ENCODE assay signal across 9 mouse cellular contexts in genomic region chr2:91946836-91947235, GRCm38 (mm10). TPM values are rescaled to one million over a fixed set of nuclear protein-coding genes. Genes with fewer than 3 reads are reported as not detected.
DNase-seq lines count a peak whose midpoint lies in the region; ATAC-seq and TF ChIP-seq lines count a peak whose summit lies in the region.
"Had no signal": no experiment of that assay in that cellular context is flagged by ENCODE, and none has a peak within 500 bp of the region (broad histone marks: within the 10 kb centered on the region; RNA-seq: fewer than 3 reads in every experiment).

No protein-coding gene starts in this region.

- no peaks in the 10 kb centered on the region for H3K9me3 ChIP-seq in heart, embryonic 10.5 days
- no peaks in the 10 kb centered on the region for H3K9me3 ChIP-seq in liver, embryonic 12.5 days (replicated peaks)

- DNase-seq in kidney, postnatal 10 days: peak; percentile 62
- no peak for DNase-seq in kidney, adult 2 months
- peak; percentile 34 for DNase-seq in brain, embryonic 14.5 days (ENCODE audit: low read depth)
- DNase-seq in heart, embryonic 10.5 days (ENCODE audit: low spot score): no peak
- DNase-seq in right cerebral cortex, postnatal 36 days (ENCODE audit: low spot score in 2 of 2): no peak
- DNase-seq: midbrain, embryonic 14.5 days had no signal

- H3K27ac ChIP-seq in kidney, adult 2 months (ENCODE audit: insufficient read depth, low read depth, low read length): no peak overlapping the region
- H3K27ac ChIP-seq in heart, embryonic 10.5 days: peak overlapping the region; percentile 96
- H3K27ac ChIP-seq in liver, embryonic 12.5 days: peak overlapping the region; percentile 94

- peaks cover 14% of the 10 kb centered on the region for H3K4me1 ChIP-seq in kidney, adult 2 months (ENCODE audit: control insufficient read depth, insufficient read depth, low read length)
- H3K4me1 ChIP-seq in heart, embryonic 10.5 days: peaks cover 93% of the 10 kb centered on the region
- peaks cover 83% of the 10 kb centered on the region for H3K4me1 ChIP-seq in liver, embryonic 12.5 days

- H3K36me3 ChIP-seq in kidney, adult 2 months (ENCODE audit: control insufficient read depth, insufficient read depth, low read length): no peaks in the 10 kb centered on the region
- peaks cover 33% of the 10 kb centered on the region for H3K36me3 ChIP-seq in heart, embryonic 10.5 days
- peaks cover 44% of the 10 kb centered on the region for H3K36me3 ChIP-seq in liver, embryonic 12.5 days

- peak; percentile 17; the same call in 1 of the 2 replicates for ATAC-seq in liver, embryonic 12.5 days
- no peak for ATAC-seq in erythroid progenitor cell, adult 5-6 weeks (replicated peaks; ENCODE audit: low FRiP score, poor library complexity, severe bottlenecking)

- TF ChIP-seq CTCF in kidney, adult 2 months (conservative IDR thresholded peaks at IDR 0.05; ENCODE audit: insufficient read depth, insufficient read length, low read depth, low read length): no peak
- TF ChIP-seq CTCF in brain, embryonic 14.5 days (IDR thresholded peaks at IDR 0.05; ENCODE audit: borderline replicate concordance, extremely low read depth, insufficient read depth, insufficient read length): no peak

- no peak overlapping the region for H3K4me3 ChIP-seq in kidney, adult 2 months (ENCODE audit: insufficient read depth, low read depth, low read length)
- no peak overlapping the region for H3K4me3 ChIP-seq in heart, embryonic 10.5 days
- H3K4me3 ChIP-seq in liver, embryonic 12.5 days: peak overlapping the region; percentile 63

- no peaks in the 10 kb centered on the region for H3K27me3 ChIP-seq in kidney, adult 2 months (replicated peaks; ENCODE audit: control insufficient read depth, insufficient read depth, low read length)
- H3K27me3 ChIP-seq in heart, embryonic 10.5 days (ENCODE audit: insufficient read depth, poor library complexity, severe bottlenecking): no peaks in the 10 kb centered on the region
- no peaks in the 10 kb centered on the region for H3K27me3 ChIP-seq in liver, embryonic 12.5 days (replicated peaks)

- 47% methylated on average over 6 of the region's 6 CpGs for WGBS in kidney, adult 2 months
- WGBS in heart, embryonic 10.5 days: 47% methylated on average over 6 of the region's 6 CpGs
- 26% methylated on average over 6 of the region's 6 CpGs for WGBS in liver, embryonic 12.5 days (ENCODE audit: insufficient replicate concordance)

- H3K9ac ChIP-seq in liver, embryonic 12.5 days: peak overlapping the region; percentile 88

- H3K4me2 ChIP-seq in liver, embryonic 12.5 days: peak overlapping the region; percentile 85

- TF ChIP-seq POLR2A in kidney, adult 2 months (IDR thresholded peaks at IDR 0.05; ENCODE audit: low read depth, low read length): no peak
- TF ChIP-seq POLR2A in brain, embryonic 14.5 days (IDR thresholded peaks at IDR 0.05; ENCODE audit: borderline replicate concordance, extremely low read depth, insufficient read depth, insufficient read length, poor library complexity, severe bottlenecking): no peak

RNA-seq across cellular contexts. Expression of gene Gm9821, which starts 1.3 kb away (rescaled TPM):
- not detected in 2 replicates for polyA plus RNA-seq in kidney, adult 2 months (2012; rRNA removed)
- polyA plus RNA-seq in brain, embryonic 14.5 days (2012; rRNA removed): not detected in 2 replicates
- 1.9 and 3.0 TPM in 2 replicates for polyA plus RNA-seq in heart, embryonic 10.5 days (2016; fragmentation: Nextera tagmentation; extraction: Ambion mirVana)
- polyA plus RNA-seq in liver, embryonic 12.5 days (2016; fragmentation: Nextera tagmentation; extraction: Ambion mirVana): 2.3 and 2.5 TPM in 2 replicates
- total RNA-seq in erythroid progenitor cell, adult 5-6 weeks (2015; ENCODE audit: low replicate concordance): not detected in 2 replicates
- 0.13 TPM in 1 of 2 replicates, not detected in the other for total RNA-seq in erythroid progenitor cell, adult 5-6 weeks (2017; ENCODE audit: low replicate concordance)
- total RNA-seq: layer of hippocampus, adult 8-10 months had no signal

RNA-seq across cellular contexts. Expression of gene Mdk, which starts 14.7 kb away (rescaled TPM):
- 76.0 and 80.1 TPM in 2 replicates for polyA plus RNA-seq in kidney, adult 2 months (2012; rRNA removed)
- polyA plus RNA-seq in brain, embryonic 14.5 days (2012; rRNA removed): 198 and 297 TPM in 2 replicates
- polyA plus RNA-seq in heart, embryonic 10.5 days (2016; fragmentation: Nextera tagmentation; extraction: Ambion mirVana): 1,001 and 1,694 TPM in 2 replicates
- 137 and 140 TPM in 2 replicates for polyA plus RNA-seq in liver, embryonic 12.5 days (2016; fragmentation: Nextera tagmentation; extraction: Ambion mirVana)
- not detected in 2 replicates for total RNA-seq in erythroid progenitor cell, adult 5-6 weeks (2015; ENCODE audit: low replicate concordance)
- total RNA-seq in erythroid progenitor cell, adult 5-6 weeks (2017; ENCODE audit: low replicate concordance): not detected in 2 replicates

RNA-seq across cellular contexts. Expression of gene Chrm4, which starts 19.8 kb away (rescaled TPM):
- 0.11 TPM in 1 of 2 replicates, not detected in the other for polyA plus RNA-seq in kidney, adult 2 months (2012; rRNA removed)
- 2.0 and 2.5 TPM in 2 replicates for polyA plus RNA-seq in brain, embryonic 14.5 days (2012; rRNA removed)
- 0.16 and 0.57 TPM in 2 replicates for polyA plus RNA-seq in heart, embryonic 10.5 days (2016; fragmentation: Nextera tagmentation; extraction: Ambion mirVana)
- 0.17 TPM in 1 of 2 replicates, not detected in the other for polyA plus RNA-seq in liver, embryonic 12.5 days (2016; fragmentation: Nextera tagmentation; extraction: Ambion mirVana)
- 1.3 TPM in 1 of 2 replicates, not detected in the other for total RNA-seq in erythroid progenitor cell, adult 5-6 weeks (2015; ENCODE audit: low replicate concordance)
- not detected in 2 replicates for total RNA-seq in erythroid progenitor cell, adult 5-6 weeks (2017; ENCODE audit: low replicate concordance)

RNA-seq across cellular contexts. Expression of gene Dgkz, which starts 28.8 kb away (rescaled TPM):
- 106 and 119 TPM in 2 replicates for polyA plus RNA-seq in kidney, adult 2 months (2012; rRNA removed)
- polyA plus RNA-seq in brain, embryonic 14.5 days (2012; rRNA removed): 89.7 and 102 TPM in 2 replicates
- polyA plus RNA-seq in heart, embryonic 10.5 days (2016; fragmentation: Nextera tagmentation; extraction: Ambion mirVana): 58.4 and 61.0 TPM in 2 replicates
- 46.9 and 48.8 TPM in 2 replicates for polyA plus RNA-seq in liver, embryonic 12.5 days (2016; fragmentation: Nextera tagmentation; extraction: Ambion mirVana)
- total RNA-seq in erythroid progenitor cell, adult 5-6 weeks (2015; ENCODE audit: low replicate concordance): 25.6 and 54.1 TPM in 2 replicates
- 8.7 and 11.9 TPM in 2 replicates for total RNA-seq in erythroid progenitor cell, adult 5-6 weeks (2017; ENCODE audit: low replicate concordance)

Comparison
In these comparisons a context has a peak if more than half of its experiments do, and no peak if none do; other contexts are left out.
1. DNase-seq: peak in kidney, postnatal 10 days (single experiment) and brain, embryonic 14.5 days (single experiment); none in kidney, adult 2 months (single experiment), heart, embryonic 10.5 days (single experiment) and right cerebral cortex, postnatal 36 days (0 of 2).